Mouse (Mus musculus) brain, embryonic 18.5 days (tissue): ENCODE data around the gene Lhx2.

Experiments
- DNase-seq: peaks from one replicate; pipeline ENCODE4 v3.0.0-alpha.2; 2012; ENCODE audit warnings: low read depth, low spot score

Gene Lhx2

GRCm38 (mm10) chr2:38346881-38347764 is 8.0 kb downstream of the Lhx2 start:
- no peak for DNase-seq

GRCm38 (mm10) chr2:38347811-38348551 is 8.9 kb downstream of the Lhx2 start:
- DNase-seq = no peak

GRCm38 (mm10) chr2:38348660-38349420 is 9.8 kb downstream of the Lhx2 start:
- no peak for DNase-seq

- no peak for DNase-seq
These were observed 10.6 kb downstream of the Lhx2 start for GRCm38 (mm10) chr2:38349447-38350350.

- DNase-seq = no peak
These were observed 11.3 kb downstream of the Lhx2 start for GRCm38 (mm10) chr2:38350386-38350785.

- DNase-seq = peak; percentile 87
These were observed 11.7 kb downstream of the Lhx2 start for GRCm38 (mm10) chr2:38350796-38351195.

GRCm38 (mm10) chr2:38351641-38352320 is 12.7 kb downstream of the Lhx2 start:
- DNase-seq = no peak

- DNase-seq = no peak
These were observed 13.4 kb downstream of the Lhx2 start for GRCm38 (mm10) chr2:38352321-38353007.

GRCm38 (mm10) chr2:38353008-38353379 is 13.9 kb downstream of the Lhx2 start:
- no peak for DNase-seq

- DNase-seq = no peak
These were observed 14.6 kb downstream of the Lhx2 start for GRCm38 (mm10) chr2:38353664-38354063.

GRCm38 (mm10) chr2:38354179-38354716 is 15.2 kb downstream of the Lhx2 start:
- DNase-seq = no peak

GRCm38 (mm10) chr2:38354717-38355510 is 15.8 kb downstream of the Lhx2 start:
- no peak for DNase-seq

- DNase-seq = no peak
These were observed 16.8 kb downstream of the Lhx2 start for GRCm38 (mm10) chr2:38355731-38356427.

- DNase-seq = no peak
These were observed 17.6 kb downstream of the Lhx2 start for GRCm38 (mm10) chr2:38356428-38357260.

- DNase-seq = no peak
These were observed 18.5 kb downstream of the Lhx2 start for GRCm38 (mm10) chr2:38357294-38358246.

GRCm38 (mm10) chr2:38358611-38359010 is 19.5 kb downstream of the Lhx2 start:
- no peak for DNase-seq
